ENCODE assay signal across 8 mouse cellular contexts in genomic region chr14:72532028-72532917, GRCm38 (mm10). TPM values are rescaled to one million over a fixed set of nuclear protein-coding genes. Genes with fewer than 3 reads are reported as not detected.
A peak's percentile ranks its signal among the peaks of the same experiment; 100 is the strongest.
DNase-seq lines count a peak whose midpoint lies in the region; ATAC-seq lines count a peak whose summit lies in the region.
"Had no signal": no experiment of that assay in that cellular context is flagged by ENCODE, and none has a peak within 500 bp of the region (broad histone marks: within the 10 kb centered on the region; RNA-seq: fewer than 3 reads in every experiment).

No protein-coding gene starts in this region.

- H3K9me3 ChIP-seq in lung, embryonic 16.5 days (ENCODE audit: control insufficient read depth, low read length) = no peaks in the 10 kb centered on the region
- H3K9me3 ChIP-seq in neural tube, embryonic 13.5 days = no peaks in the 10 kb centered on the region

- WGBS in lung, embryonic 16.5 days = 1% methylated on average over 54 of the region's 54 CpGs
- 3% methylated on average over 54 of the region's 54 CpGs for WGBS in neural tube, embryonic 13.5 days

- peak; percentile 74 for ATAC-seq in lung, embryonic 16.5 days (ENCODE audit: low read depth)
- peak; percentile 52 for ATAC-seq in granulocyte monocyte progenitor cell, adult 5-6 weeks (replicated peaks; ENCODE audit: poor library complexity, severe bottlenecking)
- ATAC-seq in neural tube, embryonic 13.5 days (ENCODE audit: low read depth) = peak; percentile 90

- H3K4me3 ChIP-seq in lung, embryonic 16.5 days (ENCODE audit: low read length) = peak overlapping the region; percentile 40
- peak overlapping the region; percentile 43 for H3K4me3 ChIP-seq in neural tube, embryonic 13.5 days
- H3K4me3 ChIP-seq: erythroblast, embryonic 14.5 days had no signal

- no peaks in the 10 kb centered on the region for H3K36me3 ChIP-seq in lung, embryonic 16.5 days (ENCODE audit: control insufficient read depth, insufficient read depth, low read length)
- peaks cover 7% of the 10 kb centered on the region for H3K36me3 ChIP-seq in neural tube, embryonic 13.5 days

- DNase-seq in lung, postnatal 10 days = no peak
- peak; percentile 13 for DNase-seq in cerebellum, adult 9-11 months
- DNase-seq in left cerebral cortex, postnatal 4 days = peak; percentile 19
- DNase-seq in urinary bladder, postnatal 36 days (ENCODE audit: low spot score in 2 of 2) = no peak

- H3K27me3 ChIP-seq in lung, embryonic 16.5 days (ENCODE audit: control insufficient read depth, insufficient read depth, low read depth, low read length) = peaks cover 25% of the 10 kb centered on the region
- H3K27me3 ChIP-seq in neural tube, embryonic 13.5 days = peaks cover 56% of the 10 kb centered on the region

- intact Hi-C loops in left cerebral cortex, postnatal 4 days (cut with DNase I) = loop anchor here (10.0 kb wide), 1 partner anchor 1747 kb away; no protein-coding TSS in a partner anchor

- peaks cover 3% of the 10 kb centered on the region; the same call in 1 of the 2 replicates for H3K4me1 ChIP-seq in lung, embryonic 16.5 days (replicated peaks; ENCODE audit: control insufficient read depth, insufficient read depth, low read length)
- H3K4me1 ChIP-seq in neural tube, embryonic 13.5 days (replicated peaks) = peaks cover 14% of the 10 kb centered on the region

- H3K4me2 ChIP-seq in lung, embryonic 16.5 days (ENCODE audit: low read depth, low read length) = peak overlapping the region; percentile 67
- H3K4me2 ChIP-seq in neural tube, embryonic 13.5 days = peak overlapping the region; percentile 75

- H3K27ac ChIP-seq in lung, embryonic 16.5 days (ENCODE audit: low read length) = no peak overlapping the region
- no peak overlapping the region for H3K27ac ChIP-seq in neural tube, embryonic 13.5 days (replicated peaks)

- no peak overlapping the region for H3K9ac ChIP-seq in lung, embryonic 16.5 days (ENCODE audit: low read length)
- peak overlapping the region; percentile 62 for H3K9ac ChIP-seq in neural tube, embryonic 13.5 days

RNA-seq across cellular contexts. Expression of gene Gm9195, which starts 40.6 kb away (rescaled TPM):
- not detected in 2 replicates for polyA plus RNA-seq in lung, embryonic 16.5 days (2015; fragmentation: Nextera tagmentation; extraction: Ambion mirVana)
- not detected in 2 replicates for total RNA-seq in granulocyte monocyte progenitor cell, adult 5-6 weeks (2014; fragmentation: Nextera tagmentation)
- not detected in 2 replicates for total RNA-seq in granulocyte monocyte progenitor cell, adult 5-6 weeks (2017)
- total RNA-seq in left cerebral cortex, postnatal 4 days (2021) = not detected
- not detected in 2 replicates for polyA plus RNA-seq in neural tube, embryonic 13.5 days (2015; fragmentation: Nextera tagmentation; extraction: Ambion mirVana)
- polyA plus RNA-seq: erythroblast, embryonic 14.5 days had no signal

Comparison
In these comparisons a context has a peak if more than half of its experiments do, and no peak if none do; other contexts are left out.
1. DNase-seq: peak in cerebellum, adult 9-11 months (single experiment) and left cerebral cortex, postnatal 4 days (single experiment); none in lung, postnatal 10 days (single experiment) and urinary bladder, postnatal 36 days (0 of 2).
2. Peak in every context shown above with its lines, with median percentiles within 50 percentile points of each other: ATAC-seq.